9 mouse cellular contexts compared by ENCODE assay signal in the genomic region with DNA sequence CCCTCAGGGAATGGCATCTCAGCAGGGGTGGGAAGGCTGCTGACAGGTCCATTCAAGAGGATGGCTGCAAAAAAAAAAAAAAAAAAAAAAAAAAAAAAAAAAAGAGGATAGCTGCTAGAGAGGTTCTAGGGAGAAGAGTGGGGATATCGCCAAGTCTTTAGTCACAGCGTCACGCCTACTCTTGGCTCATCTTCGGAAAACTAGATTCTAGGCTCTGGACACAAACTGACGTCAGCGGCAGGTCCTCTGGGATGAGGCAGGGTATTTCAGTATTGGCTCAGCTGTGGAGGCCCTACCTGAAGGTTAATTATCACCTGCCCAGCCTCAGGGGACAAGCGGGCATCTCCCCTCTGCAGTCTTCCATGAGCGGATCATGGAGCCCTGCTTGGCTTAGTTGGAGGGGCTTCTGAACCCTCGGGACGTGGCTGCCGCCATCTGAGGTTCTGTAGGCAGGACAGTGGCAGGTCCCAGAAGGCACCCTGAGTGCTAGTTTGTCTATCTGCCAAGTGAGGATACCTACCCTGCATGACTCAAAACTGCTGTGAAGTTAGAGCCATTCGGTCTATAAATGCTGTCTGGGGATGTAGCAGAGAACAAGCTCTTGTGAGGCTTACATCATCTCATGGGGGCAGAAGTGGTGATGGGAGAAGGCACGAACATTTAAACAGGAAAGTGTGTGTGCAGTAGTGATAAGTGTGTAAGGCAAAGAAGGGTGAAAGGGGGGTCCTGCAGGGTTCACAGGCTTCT.
DNase-seq lines count a peak whose midpoint lies in the region.
"Had no signal": no experiment of that assay in that cellular context is flagged by ENCODE, and none has a peak within 500 bp of the region (broad histone marks: within the 10 kb centered on the region; RNA-seq: fewer than 3 reads in every experiment).

No protein-coding gene starts in this region.

- peak; percentile 59 to 69 for DNase-seq in cerebellum, postnatal 10 days
- no peak for DNase-seq in cerebellum, adult 11-12 months
- DNase-seq in right cerebral cortex, adult 18-20 months: peak; percentile 82
- DNase-seq in right cerebral cortex, postnatal 4 days: no peak
- DNase-seq in heart, adult 9 months (ENCODE audit: low spot score in 2 of 2): peak; percentile 60 to 80
- DNase-seq in skeletal muscle tissue, adult 2 months (ENCODE audit: low read depth, low spot score): peak; percentile 69
- DNase-seq in kidney, postnatal 36 days: no peak
- DNase-seq in spleen, postnatal 36 days (ENCODE audit: low spot score in 2 of 2): no peak
- DNase-seq: retina, postnatal 1 day had no signal

Comparison
In these comparisons a context has a peak if more than half of its experiments do, and no peak if none do; other contexts are left out.
1. DNase-seq: peak in cerebellum, postnatal 10 days (2 of 2), right cerebral cortex, adult 18-20 months (single experiment), heart, adult 9 months (2 of 2) and skeletal muscle tissue, adult 2 months (single experiment); none in cerebellum, adult 11-12 months (single experiment), right cerebral cortex, postnatal 4 days (single experiment), kidney, postnatal 36 days (0 of 2) and spleen, postnatal 36 days (0 of 2).